Mouse (Mus musculus): ENCODE measurements around the gene Nat8. TPM values are rescaled to one million over a fixed set of nuclear protein-coding genes. Genes with fewer than 3 reads are reported as not detected.
"Not testable (repeated sequence)": the region's sequence is repeated elsewhere in the genome, so short reads cannot be mapped to it uniquely, and the experiment has no call there.

Gene Nat8
- polyA plus RNA-seq, 1 experiment from 2014 or later, result not detected

DNA sequence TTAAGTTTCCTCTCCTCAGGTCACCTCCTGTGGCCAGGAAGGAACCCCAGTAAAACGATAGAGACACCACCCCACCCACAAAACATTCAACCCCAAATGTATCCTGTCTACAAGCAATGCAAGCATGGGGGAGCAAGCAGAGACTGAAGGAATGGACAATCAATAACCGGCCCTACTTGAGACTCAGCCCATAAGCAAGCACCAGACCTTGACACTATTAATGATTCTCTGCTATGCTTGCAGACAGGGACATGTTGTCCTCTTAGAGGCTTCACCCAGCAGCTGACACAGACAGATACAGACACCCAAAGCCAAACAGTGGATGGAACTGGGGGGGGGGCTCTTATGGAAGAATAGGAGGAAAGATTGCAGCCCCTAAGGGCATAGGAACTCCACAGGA is 6.0 kb downstream of the Nat8 start:
- Histone ChIP-seq H3K36me3 (ENCODE audit: control insufficient read depth, insufficient read depth, low read length) (no peaks in the 10 kb centered on the region), H3K4me3 (ENCODE audit: low read depth, low read length) (no peak overlapping the region), H3K27me3 (ENCODE audit: control insufficient read depth, insufficient read depth, low read length) (no peaks in the 10 kb centered on the region), H3K4me2 (no peak overlapping the region), H3K9me3 (replicated peaks; ENCODE audit: control insufficient read depth, low read length) (no peaks in the 10 kb centered on the region; the same call in 1 of the 2 replicates), H3K9ac (ENCODE audit: low read depth, low read length) (no peak overlapping the region), H3K27ac (ENCODE audit: low read depth, low read length) (no peak overlapping the region), H3K4me1 (ENCODE audit: control insufficient read depth, insufficient read depth, low read length) (no peaks in the 10 kb centered on the region)
- no peak for ATAC-seq (replicated peaks; ENCODE audit: insufficient number of reproducible peaks, low FRiP score, low TSS enrichment)
- 84% methylated on average over 2 of the region's 2 CpGs for WGBS (ENCODE audit: insufficient replicate concordance)

DNA sequence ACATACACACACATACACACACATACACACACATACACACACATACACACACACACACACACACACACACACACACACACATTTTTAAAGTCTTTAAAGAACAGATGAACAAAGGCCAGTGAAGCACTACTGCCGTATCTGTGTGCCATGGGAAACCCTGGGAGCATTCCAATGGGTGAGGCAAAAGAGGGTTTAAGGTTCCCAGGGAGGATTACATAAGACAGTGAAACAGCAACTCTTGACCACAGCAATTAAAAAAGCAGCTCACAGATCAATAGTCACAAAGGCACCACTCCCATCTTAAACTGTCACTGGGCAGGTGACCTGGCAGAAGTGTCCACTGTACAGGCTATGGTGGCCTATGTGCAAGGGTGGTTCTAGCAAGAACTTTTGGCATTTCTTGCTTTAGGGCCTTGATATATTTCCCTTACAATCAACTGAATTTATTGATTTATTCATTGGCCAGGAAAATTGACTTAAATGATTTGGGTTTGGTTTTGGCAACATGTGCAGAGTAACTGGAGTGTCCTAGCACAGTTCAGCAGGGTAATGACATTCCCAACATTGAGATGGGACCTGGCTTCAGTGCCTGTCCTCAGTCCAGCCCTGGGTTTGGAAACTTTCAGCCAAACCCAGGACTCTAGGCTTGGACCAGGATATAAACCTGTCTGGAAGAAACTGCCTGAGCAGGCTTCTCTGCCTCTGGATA is 8.3 kb downstream of the Nat8 start:
- H3K27me3 ChIP-seq (ENCODE audit: control insufficient read depth, insufficient read depth, low read length), result no peaks in the 10 kb centered on the region
- H3K27ac ChIP-seq (ENCODE audit: low read depth, low read length), result no peak overlapping the region
- no peak overlapping the region for H3K9ac ChIP-seq (ENCODE audit: low read depth, low read length)
- no peak overlapping the region for H3K4me3 ChIP-seq (ENCODE audit: low read depth, low read length)
- no peaks in the 10 kb centered on the region for H3K36me3 ChIP-seq (ENCODE audit: control insufficient read depth, insufficient read depth, low read length)
- H3K9me3 ChIP-seq (replicated peaks; ENCODE audit: control insufficient read depth, low read length), result no peaks in the 10 kb centered on the region; the same call in 1 of the 2 replicates
- no peak for ATAC-seq (replicated peaks; ENCODE audit: insufficient number of reproducible peaks, low FRiP score, low TSS enrichment)
- no peak overlapping the region for H3K4me2 ChIP-seq
- no peaks in the 10 kb centered on the region for H3K4me1 ChIP-seq (ENCODE audit: control insufficient read depth, insufficient read depth, low read length)
- WGBS (ENCODE audit: insufficient replicate concordance), result 88% methylated on average over 1 of the region's 1 CpGs

DNA sequence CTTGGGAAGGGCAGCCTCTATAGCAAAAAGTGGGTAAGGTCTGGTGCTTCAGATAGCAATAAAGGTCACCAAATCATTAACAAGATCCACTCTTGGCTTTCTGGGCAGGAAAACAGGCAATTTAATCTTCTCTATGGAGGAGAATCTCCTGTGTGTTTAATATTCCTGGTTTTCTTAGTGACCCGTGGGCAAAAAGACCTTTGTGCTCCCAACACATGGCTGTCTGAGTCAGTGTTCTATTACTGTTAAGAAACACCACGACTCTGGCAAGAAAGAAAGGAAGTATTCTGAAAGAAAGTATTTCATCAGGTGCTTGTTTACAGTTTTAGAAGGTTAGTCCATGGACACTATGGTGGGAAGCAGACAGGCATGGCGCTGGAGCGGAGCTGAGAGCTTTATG is 9.6 kb downstream of the Nat8 start:
- H3K4me1 ChIP-seq (ENCODE audit: control insufficient read depth, insufficient read depth, low read length), result no peaks in the 10 kb centered on the region
- no peak overlapping the region for H3K4me2 ChIP-seq
- no peaks in the 10 kb centered on the region for H3K36me3 ChIP-seq (ENCODE audit: control insufficient read depth, insufficient read depth, low read length)
- H3K27ac ChIP-seq (ENCODE audit: low read depth, low read length), result no peak overlapping the region
- H3K27me3 ChIP-seq (ENCODE audit: control insufficient read depth, insufficient read depth, low read length), result no peaks in the 10 kb centered on the region
- H3K9ac ChIP-seq (ENCODE audit: low read depth, low read length), result no peak overlapping the region
- no peak overlapping the region for H3K4me3 ChIP-seq (ENCODE audit: low read depth, low read length)
- no peaks in the 10 kb centered on the region; the same call in 1 of the 2 replicates for H3K9me3 ChIP-seq (replicated peaks; ENCODE audit: control insufficient read depth, low read length)
- no peak for ATAC-seq (replicated peaks; ENCODE audit: insufficient number of reproducible peaks, low FRiP score, low TSS enrichment)
- 75% methylated on average over 4 of the region's 4 CpGs for WGBS (ENCODE audit: insufficient replicate concordance)

DNA sequence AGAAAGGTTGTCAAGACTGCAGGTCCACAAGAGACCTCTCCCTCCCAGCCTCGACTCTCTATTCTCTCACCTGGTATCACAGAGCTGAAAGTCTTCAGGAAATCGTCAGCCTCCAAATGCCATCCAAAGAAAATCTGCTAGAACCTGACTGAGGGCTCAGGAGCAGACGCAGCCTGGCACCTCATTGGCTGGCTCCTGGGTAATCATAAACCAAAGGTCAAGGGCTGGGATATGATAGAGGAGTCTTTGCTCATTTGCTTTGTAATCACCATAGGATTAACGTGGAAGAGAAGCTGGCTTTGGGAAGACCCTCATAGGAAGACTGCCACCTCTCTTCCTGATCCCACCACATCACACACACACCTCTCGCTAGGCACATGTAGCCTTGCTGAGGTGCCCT is 11.0 kb downstream of the Nat8 start, which contains the start of the genes Nat8f6 and Nat8f5:
Nat8f6 (minus strand) TSS at position 118 of the 400 bp plus-strand sequence.
Nat8f5 (minus strand) TSS at position 136 of the 400 bp plus-strand sequence.
- Histone ChIP-seq H3K4me1 (ENCODE audit: control insufficient read depth, insufficient read depth, low read length) (no peaks in the 10 kb centered on the region), H3K27ac (ENCODE audit: low read depth, low read length) (no peak within 1 kb of the TSS), H3K4me3 (ENCODE audit: low read depth, low read length) (no peak within 1 kb of the TSS), H3K4me2 (no peak within 1 kb of the TSS), H3K36me3 (ENCODE audit: control insufficient read depth, insufficient read depth, low read length) (no peaks in the 10 kb centered on the region), H3K9me3 (replicated peaks; ENCODE audit: control insufficient read depth, low read length) (no peaks in the 10 kb centered on the region; the same call in 1 of the 2 replicates), H3K27me3 (ENCODE audit: control insufficient read depth, insufficient read depth, low read length) (no peaks in the 10 kb centered on the region), H3K9ac (ENCODE audit: low read depth, low read length) (no peak within 1 kb of the TSS)
- 86% methylated on average over 5 of the region's 5 CpGs for WGBS (ENCODE audit: insufficient replicate concordance)
- no peak for ATAC-seq (replicated peaks; ENCODE audit: insufficient number of reproducible peaks, low FRiP score, low TSS enrichment)

DNA sequence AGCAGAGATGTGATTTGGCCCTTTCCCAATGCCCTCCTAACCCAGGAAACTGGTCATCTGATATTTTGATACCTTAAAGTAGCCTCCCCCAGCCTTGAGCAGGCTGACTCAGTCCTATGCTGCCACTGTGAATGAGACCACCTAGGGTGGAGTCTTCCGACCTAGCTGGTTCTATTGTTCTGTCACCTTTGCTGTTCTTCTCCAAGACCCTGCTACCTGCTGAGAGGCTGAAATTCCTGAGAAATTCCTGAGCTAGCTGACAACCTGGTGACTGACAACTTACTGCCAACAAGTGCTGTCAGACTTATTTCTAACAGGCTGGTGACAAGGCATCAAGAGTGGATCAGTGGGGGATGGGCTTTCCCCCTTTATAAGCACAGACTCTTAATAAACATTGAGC is 13.5 kb downstream of the Nat8 start:
- no peak overlapping the region for H3K9ac ChIP-seq (ENCODE audit: low read depth, low read length)
- H3K9me3 ChIP-seq (replicated peaks; ENCODE audit: control insufficient read depth, low read length), result no peaks in the 10 kb centered on the region; the same call in 1 of the 2 replicates
- no peaks in the 10 kb centered on the region for H3K4me1 ChIP-seq (ENCODE audit: control insufficient read depth, insufficient read depth, low read length)
- 47% methylated on average over 1 of the region's 1 CpGs for WGBS (ENCODE audit: insufficient replicate concordance)
- ATAC-seq (replicated peaks; ENCODE audit: insufficient number of reproducible peaks, low FRiP score, low TSS enrichment), result no peak
- no peak overlapping the region for H3K4me2 ChIP-seq
- H3K27ac ChIP-seq (ENCODE audit: low read depth, low read length), result no peak overlapping the region
- no peak overlapping the region for H3K4me3 ChIP-seq (ENCODE audit: low read depth, low read length)
- H3K27me3 ChIP-seq (ENCODE audit: control insufficient read depth, insufficient read depth, low read length), result no peaks in the 10 kb centered on the region
- no peaks in the 10 kb centered on the region for H3K36me3 ChIP-seq (ENCODE audit: control insufficient read depth, insufficient read depth, low read length)

DNA sequence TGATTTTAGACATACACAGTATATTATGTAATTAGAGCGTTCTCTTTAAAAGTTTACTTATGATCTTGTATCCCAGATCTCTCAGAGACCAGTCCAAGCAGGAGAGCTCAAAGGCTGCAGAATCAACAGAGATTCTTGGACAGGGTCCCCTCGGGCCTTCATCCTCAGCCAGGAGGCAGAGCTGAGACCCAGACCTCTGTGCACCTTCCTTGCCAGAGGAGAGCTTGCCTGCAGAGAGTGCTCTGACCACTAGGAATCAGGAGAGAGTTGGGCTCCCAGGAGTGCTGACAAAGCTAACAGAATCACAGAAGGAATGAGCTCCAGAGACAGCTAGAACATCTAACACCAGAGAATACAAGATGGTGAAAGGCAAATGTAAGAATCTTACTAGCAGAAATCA is 18.5 kb downstream of the Nat8 start:
- Histone ChIP-seq H3K4me3 (ENCODE audit: low read depth, low read length) (no peak overlapping the region), H3K27ac (ENCODE audit: low read depth, low read length) (no peak overlapping the region), H3K27me3 (ENCODE audit: control insufficient read depth, insufficient read depth, low read length) (no peaks in the 10 kb centered on the region), H3K9ac (ENCODE audit: low read depth, low read length) (no peak overlapping the region), H3K9me3 (replicated peaks; ENCODE audit: control insufficient read depth, low read length) (no peaks in the 10 kb centered on the region), H3K4me2 (no peak overlapping the region), H3K4me1 (ENCODE audit: control insufficient read depth, insufficient read depth, low read length) (no peaks in the 10 kb centered on the region), H3K36me3 (ENCODE audit: control insufficient read depth, insufficient read depth, low read length) (no peaks in the 10 kb centered on the region)
- ATAC-seq (replicated peaks; ENCODE audit: insufficient number of reproducible peaks, low FRiP score, low TSS enrichment), result no peak
- WGBS (ENCODE audit: insufficient replicate concordance), result 78% methylated on average over 2 of the region's 2 CpGs

DNA sequence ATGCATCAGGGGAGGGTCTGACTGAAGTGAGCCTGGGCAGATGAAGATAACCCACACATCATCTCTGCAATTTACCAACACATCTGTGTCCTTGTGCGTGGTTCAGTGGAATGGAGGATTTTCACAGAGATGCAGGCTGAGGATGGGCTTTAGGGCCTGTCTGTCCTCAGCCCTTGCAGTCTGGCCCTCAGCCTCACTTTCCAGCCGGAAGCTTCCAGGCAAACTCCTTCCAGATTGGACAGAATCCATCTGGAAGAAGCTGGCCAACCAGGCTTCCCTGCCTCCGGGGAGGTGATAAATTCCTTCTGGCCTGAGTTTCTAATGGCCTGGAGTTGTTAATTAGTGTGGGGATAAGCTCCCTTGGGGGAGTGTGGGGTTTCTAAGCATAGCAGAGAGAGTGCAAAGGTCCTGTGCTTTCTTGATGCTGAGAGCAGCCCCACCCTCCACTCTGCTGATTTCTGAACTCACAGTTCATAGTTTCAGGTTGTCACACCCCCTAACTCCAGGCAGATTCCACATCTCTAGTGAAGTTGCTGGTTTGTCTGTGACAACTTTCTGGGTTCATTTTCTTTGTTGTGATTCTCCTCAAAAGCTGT is 20.8 kb downstream of the Nat8 start:
- ATAC-seq (replicated peaks; ENCODE audit: insufficient number of reproducible peaks, low FRiP score, low TSS enrichment); H3K36me3 ChIP-seq (ENCODE audit: control insufficient read depth, insufficient read depth, low read length); H3K27me3 ChIP-seq (ENCODE audit: control insufficient read depth, insufficient read depth, low read length); H3K27ac ChIP-seq (ENCODE audit: low read depth, low read length); H3K9me3 ChIP-seq (replicated peaks; ENCODE audit: control insufficient read depth, low read length); H3K4me1 ChIP-seq (ENCODE audit: control insufficient read depth, insufficient read depth, low read length); H3K4me3 ChIP-seq (ENCODE audit: low read depth, low read length); H3K4me2 ChIP-seq; H3K9ac ChIP-seq (ENCODE audit: low read depth, low read length): not testable (repeated sequence)
- WGBS (ENCODE audit: insufficient replicate concordance), result 46% methylated on average over 3 of the region's 3 CpGs

DNA sequence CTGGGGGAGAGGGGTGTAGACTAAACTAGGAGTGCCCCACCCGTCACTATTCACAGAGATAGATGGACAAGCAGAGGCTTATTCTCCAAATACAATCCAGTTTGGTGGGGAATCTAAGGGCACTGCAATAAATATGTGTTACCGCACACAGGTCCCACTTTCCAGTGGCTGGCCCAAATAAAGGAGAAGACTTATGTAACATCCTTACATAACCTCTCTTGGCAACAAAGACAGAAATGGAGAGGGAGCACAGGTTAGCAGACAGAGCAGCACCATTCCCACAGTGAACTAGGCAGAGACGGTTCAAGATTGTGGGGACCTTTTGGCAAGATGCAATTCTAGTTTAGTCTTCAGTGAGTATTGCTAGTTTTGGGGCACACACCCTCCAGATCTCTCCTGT is 21.4 kb downstream of the Nat8 start:
- not testable (repeated sequence) for H3K4me1 ChIP-seq (ENCODE audit: control insufficient read depth, insufficient read depth, low read length); H3K4me2 ChIP-seq; H3K9me3 ChIP-seq (replicated peaks; ENCODE audit: control insufficient read depth, low read length); H3K4me3 ChIP-seq (ENCODE audit: low read depth, low read length); H3K36me3 ChIP-seq (ENCODE audit: control insufficient read depth, insufficient read depth, low read length); ATAC-seq (replicated peaks; ENCODE audit: insufficient number of reproducible peaks, low FRiP score, low TSS enrichment); H3K27ac ChIP-seq (ENCODE audit: low read depth, low read length); H3K27me3 ChIP-seq (ENCODE audit: control insufficient read depth, insufficient read depth, low read length); H3K9ac ChIP-seq (ENCODE audit: low read depth, low read length)
- WGBS (ENCODE audit: insufficient replicate concordance), result 86% methylated on average over 2 of the region's 3 CpGs

DNA sequence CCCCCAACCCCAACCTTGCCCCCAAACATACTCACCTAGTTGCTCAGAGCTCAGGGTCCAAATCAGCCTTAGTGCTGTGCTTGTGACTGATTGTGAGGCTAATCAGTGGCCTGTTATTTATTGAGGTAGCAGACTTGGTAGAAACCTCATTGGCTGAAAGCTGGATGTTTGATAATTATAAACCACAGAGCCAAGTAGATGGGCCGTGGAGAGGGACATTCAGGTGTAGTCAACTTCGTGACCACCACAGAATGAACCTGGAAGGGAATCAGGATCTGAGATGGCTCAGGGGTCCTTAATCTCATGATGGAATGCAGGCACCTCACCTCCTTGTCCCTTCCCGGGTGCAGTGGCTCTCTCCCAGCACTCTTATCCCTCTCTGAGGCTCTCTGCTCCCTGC is 22.1 kb downstream of the Nat8 start:
- not testable (repeated sequence) for H3K4me1 ChIP-seq (ENCODE audit: control insufficient read depth, insufficient read depth, low read length); H3K9me3 ChIP-seq (replicated peaks; ENCODE audit: control insufficient read depth, low read length); H3K4me2 ChIP-seq; H3K9ac ChIP-seq (ENCODE audit: low read depth, low read length); ATAC-seq (replicated peaks; ENCODE audit: insufficient number of reproducible peaks, low FRiP score, low TSS enrichment); H3K4me3 ChIP-seq (ENCODE audit: low read depth, low read length); H3K36me3 ChIP-seq (ENCODE audit: control insufficient read depth, insufficient read depth, low read length); H3K27ac ChIP-seq (ENCODE audit: low read depth, low read length); H3K27me3 ChIP-seq (ENCODE audit: control insufficient read depth, insufficient read depth, low read length)
- 45% methylated on average over 2 of the region's 3 CpGs for WGBS (ENCODE audit: insufficient replicate concordance)

All from heart, embryonic 11.5 days (tissue).